Mouse (Mus musculus): ENCODE data around the gene Fam166a. TPM values are rescaled to one million over a fixed set of nuclear protein-coding genes. Genes with fewer than 3 reads are reported as not detected.

Gene Fam166a
- total RNA-seq, 1 experiment: 0.49 TPM

- no peaks in the 10 kb centered on the region for H3K9me3 ChIP-seq (ENCODE audit: control insufficient read depth, insufficient read depth, low read depth, low read length)
- TF ChIP-seq HCFC1 (IDR thresholded peaks at IDR 0.05; ENCODE audit: borderline replicate concordance, insufficient read depth, low read length): peak; percentile 71; the same call in 1 of the 2 replicates
- TF ChIP-seq ZC3H11A (IDR thresholded peaks at IDR 0.05; ENCODE audit: borderline replicate concordance, low read depth, low read length): no peak
- 0 out of 2 replicates have a peak, but pooled peaks have one; percentile 20 for TF ChIP-seq MAFK (IDR thresholded peaks at IDR 0.05; ENCODE audit: insufficient read depth, low read depth, low read length)
- peak overlapping the region; percentile 70 for H3K9ac ChIP-seq (ENCODE audit: insufficient read depth, low read depth, low read length, poor library complexity, severe bottlenecking)
- peaks cover 9 to 24% of the 10 kb centered on the region in 2 experiments; a peak in 3 of 4 replicates for H3K4me1 ChIP-seq (ENCODE audit: control insufficient read depth in 2 of 2, insufficient read depth in 2 of 2, low read length in 2 of 2, poor library complexity in 1 of 2)
- in situ Hi-C loops (cut with MboI; ENCODE audit: low sequenced_read_pairs in 2 of 2, unreplicated experiment in 2 of 2): no loop called here
- H3K36me3 ChIP-seq (ENCODE audit: control insufficient read depth, insufficient read depth, low read length, poor library complexity, severe bottlenecking): peaks cover 6% of the 10 kb centered on the region
- H3K27ac ChIP-seq (ENCODE audit: insufficient read depth, low read depth, low read length, poor library complexity, severe bottlenecking): peak overlapping the region; percentile 68
- H3K4me3 ChIP-seq (ENCODE audit: insufficient read depth in 1 of 2, low read depth in 1 of 2, low read length in 2 of 2, poor library complexity in 1 of 2, severe bottlenecking in 1 of 2): peak overlapping the region; percentile 58 to 61
- DNase-seq (ENCODE audit: low read depth, low spot score): peak; percentile 82
These were observed 9.9 kb downstream of the Fam166a start for GRCm38 (mm10) chr2:25228431-25228889.

- H3K4me3 ChIP-seq (ENCODE audit: insufficient read depth in 1 of 2, low read depth in 1 of 2, low read length in 2 of 2, poor library complexity in 1 of 2, severe bottlenecking in 1 of 2): peak overlapping the region in 1 of 2 experiments; percentile 61; a peak in 1 of 4 replicates
- no peak for DNase-seq (ENCODE audit: low read depth, low spot score)
- peaks cover 9 to 24% of the 10 kb centered on the region in 2 experiments; a peak in 3 of 4 replicates for H3K4me1 ChIP-seq (ENCODE audit: control insufficient read depth in 2 of 2, insufficient read depth in 2 of 2, low read length in 2 of 2, poor library complexity in 1 of 2)
- no peak overlapping the region for H3K27ac ChIP-seq (ENCODE audit: insufficient read depth, low read depth, low read length, poor library complexity, severe bottlenecking)
- no peaks in the 10 kb centered on the region for H3K36me3 ChIP-seq (ENCODE audit: control insufficient read depth, insufficient read depth, low read length, poor library complexity, severe bottlenecking)
- peak overlapping the region; percentile 27; the same call in 1 of the 2 replicates for H3K9ac ChIP-seq (ENCODE audit: insufficient read depth, low read depth, low read length, poor library complexity, severe bottlenecking)
- TF ChIP-seq HCFC1 (IDR thresholded peaks at IDR 0.05; ENCODE audit: borderline replicate concordance, insufficient read depth, low read length): no peak
- in situ Hi-C loops (cut with MboI; ENCODE audit: low sequenced_read_pairs in 2 of 2, unreplicated experiment in 2 of 2): no loop called here
- H3K9me3 ChIP-seq (ENCODE audit: control insufficient read depth, insufficient read depth, low read depth, low read length): no peaks in the 10 kb centered on the region
These were observed 10.5 kb downstream of the Fam166a start for GRCm38 (mm10) chr2:25228995-25229530.

GRCm38 (mm10) chr2:25229582-25229981 is 11.0 kb downstream of the Fam166a start:
- Histone ChIP-seq H3K36me3 (ENCODE audit: control insufficient read depth, insufficient read depth, low read length, poor library complexity, severe bottlenecking) (no peaks in the 10 kb centered on the region), H3K4me3 (ENCODE audit: insufficient read depth in 1 of 2, low read depth in 1 of 2, low read length in 2 of 2, poor library complexity in 1 of 2, severe bottlenecking in 1 of 2) (no peak overlapping the region), H3K9ac (ENCODE audit: insufficient read depth, low read depth, low read length, poor library complexity, severe bottlenecking) (no peak overlapping the region), H3K4me1 (ENCODE audit: control insufficient read depth in 2 of 2, insufficient read depth in 2 of 2, low read length in 2 of 2, poor library complexity in 1 of 2) (peaks cover 9 to 26% of the 10 kb centered on the region in 2 experiments; a peak in 3 of 4 replicates), H3K27ac (ENCODE audit: insufficient read depth, low read depth, low read length, poor library complexity, severe bottlenecking) (no peak overlapping the region), H3K9me3 (ENCODE audit: control insufficient read depth, insufficient read depth, low read depth, low read length) (no peaks in the 10 kb centered on the region)
- in situ Hi-C loops (cut with MboI; ENCODE audit: low sequenced_read_pairs in 2 of 2, unreplicated experiment in 2 of 2): no loop called here
- TF ChIP-seq HCFC1 (IDR thresholded peaks at IDR 0.05; ENCODE audit: borderline replicate concordance, insufficient read depth, low read length) (no peak), ZNF384 (IDR thresholded peaks at IDR 0.05; ENCODE audit: low read depth, low read length) (no peak), ZC3H11A (IDR thresholded peaks at IDR 0.05; ENCODE audit: borderline replicate concordance, low read depth, low read length) (no peak), CHD2 (IDR thresholded peaks at IDR 0.05; ENCODE audit: low read depth, low read length) (no peak)
- DNase-seq (ENCODE audit: low read depth, low spot score): no peak

- Histone ChIP-seq H3K36me3 (ENCODE audit: control insufficient read depth, insufficient read depth, low read length, poor library complexity, severe bottlenecking) (no peaks in the 10 kb centered on the region), H3K9ac (ENCODE audit: insufficient read depth, low read depth, low read length, poor library complexity, severe bottlenecking) (peak overlapping the region; percentile 42; the same call in 1 of the 2 replicates), H3K4me3 (ENCODE audit: insufficient read depth in 1 of 2, low read depth in 1 of 2, low read length in 2 of 2, poor library complexity in 1 of 2, severe bottlenecking in 1 of 2) (peak overlapping the region; percentile 2 to 16; a peak in 2 of 4 replicates), H3K4me1 (ENCODE audit: control insufficient read depth in 2 of 2, insufficient read depth in 2 of 2, low read length in 2 of 2, poor library complexity in 1 of 2) (peaks cover 9 to 28% of the 10 kb centered on the region in 2 experiments; a peak in 3 of 4 replicates), H3K9me3 (ENCODE audit: control insufficient read depth, insufficient read depth, low read depth, low read length) (no peaks in the 10 kb centered on the region), H3K27ac (ENCODE audit: insufficient read depth, low read depth, low read length, poor library complexity, severe bottlenecking) (no peak overlapping the region)
- TF ChIP-seq CHD2 (IDR thresholded peaks at IDR 0.05; ENCODE audit: low read depth, low read length) (no peak), MAFK (IDR thresholded peaks at IDR 0.05; ENCODE audit: insufficient read depth, low read depth, low read length) (no peak), HCFC1 (IDR thresholded peaks at IDR 0.05; ENCODE audit: borderline replicate concordance, insufficient read depth, low read length) (no peak), ZNF384 (IDR thresholded peaks at IDR 0.05; ENCODE audit: low read depth, low read length) (no peak), ZC3H11A (IDR thresholded peaks at IDR 0.05; ENCODE audit: borderline replicate concordance, low read depth, low read length) (no peak)
- in situ Hi-C loops (cut with MboI; ENCODE audit: low sequenced_read_pairs in 2 of 2, unreplicated experiment in 2 of 2): no loop called here
- no peak for DNase-seq (ENCODE audit: low read depth, low spot score)
These were observed 12.0 kb downstream of the Fam166a start for GRCm38 (mm10) chr2:25230581-25230980.

GRCm38 (mm10) chr2:25231038-25231437 is 12.5 kb downstream of the Fam166a start:
- Histone ChIP-seq H3K4me3 (ENCODE audit: insufficient read depth in 1 of 2, low read depth in 1 of 2, low read length in 2 of 2, poor library complexity in 1 of 2, severe bottlenecking in 1 of 2) (peak overlapping the region; percentile 2 to 16; a peak in 2 of 4 replicates), H3K36me3 (ENCODE audit: control insufficient read depth, insufficient read depth, low read length, poor library complexity, severe bottlenecking) (no peaks in the 10 kb centered on the region), H3K9me3 (ENCODE audit: control insufficient read depth, insufficient read depth, low read depth, low read length) (no peaks in the 10 kb centered on the region), H3K4me1 (ENCODE audit: control insufficient read depth in 2 of 2, insufficient read depth in 2 of 2, low read length in 2 of 2, poor library complexity in 1 of 2) (peaks cover 6 to 31% of the 10 kb centered on the region in 2 experiments; a peak in 3 of 4 replicates), H3K27ac (ENCODE audit: insufficient read depth, low read depth, low read length, poor library complexity, severe bottlenecking) (no peak overlapping the region), H3K9ac (ENCODE audit: insufficient read depth, low read depth, low read length, poor library complexity, severe bottlenecking) (peak overlapping the region; percentile 42; the same call in 1 of the 2 replicates)
- no peak for TF ChIP-seq ZNF384 (IDR thresholded peaks at IDR 0.05; ENCODE audit: low read depth, low read length)
- no peak for TF ChIP-seq ZC3H11A (IDR thresholded peaks at IDR 0.05; ENCODE audit: borderline replicate concordance, low read depth, low read length)
- no peak for TF ChIP-seq CHD2 (IDR thresholded peaks at IDR 0.05; ENCODE audit: low read depth, low read length)
- TF ChIP-seq HCFC1 (IDR thresholded peaks at IDR 0.05; ENCODE audit: borderline replicate concordance, insufficient read depth, low read length): no peak
- no peak for TF ChIP-seq MAFK (IDR thresholded peaks at IDR 0.05; ENCODE audit: insufficient read depth, low read depth, low read length)
- in situ Hi-C loops (cut with MboI; ENCODE audit: low sequenced_read_pairs in 2 of 2, unreplicated experiment in 2 of 2): no loop called here
- DNase-seq (ENCODE audit: low read depth, low spot score): no peak

Data from ES-E14 (cell line).